Mouse (Mus musculus): ENCODE data around the gene Fbxw7.

Gene Fbxw7

DNA sequence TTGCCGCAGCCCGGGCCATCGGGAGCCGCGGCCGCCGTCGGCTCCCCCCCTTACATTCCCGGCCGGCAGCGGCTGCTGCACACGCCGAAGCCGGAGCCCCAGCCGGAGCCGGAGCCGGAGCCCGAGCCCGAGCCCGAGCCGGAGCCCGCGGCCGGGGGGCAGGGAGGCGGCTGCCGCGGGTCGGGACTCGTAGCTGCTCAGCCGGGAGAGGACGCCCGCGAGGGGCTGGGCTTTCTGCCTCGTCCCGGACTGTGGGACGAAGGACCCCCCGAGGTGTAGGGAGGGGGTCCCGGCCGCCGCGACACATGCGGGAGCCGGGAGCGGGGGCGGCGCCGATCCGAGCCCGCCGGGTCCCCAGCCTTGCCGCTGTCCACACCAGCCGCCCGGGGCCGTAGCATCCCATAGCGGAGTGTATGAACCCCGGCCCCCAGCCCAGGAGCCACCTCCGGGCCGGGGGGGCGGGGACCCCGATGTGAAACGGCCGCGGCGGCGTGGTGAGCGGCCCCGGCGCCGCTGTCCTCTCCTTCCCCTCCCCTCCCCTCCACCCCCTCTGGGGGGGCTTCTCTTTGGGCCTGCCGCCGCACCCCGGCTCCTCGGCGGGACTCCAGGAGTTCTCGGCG, at the start of gene Fbxw7:
TSS of gene Fbxw7 (plus strand) at position 507 of the 620 bp plus-strand sequence.
- peak; percentile 2 to 16 for DNase-seq (ENCODE audit: low spot score in 2 of 2)

- DNase-seq (ENCODE audit: low spot score in 2 of 2): no peak
Measured at GRCm38 (mm10) chr3:84768940-84769339, 46.1 kb upstream of the Fbxw7 start.

DNA sequence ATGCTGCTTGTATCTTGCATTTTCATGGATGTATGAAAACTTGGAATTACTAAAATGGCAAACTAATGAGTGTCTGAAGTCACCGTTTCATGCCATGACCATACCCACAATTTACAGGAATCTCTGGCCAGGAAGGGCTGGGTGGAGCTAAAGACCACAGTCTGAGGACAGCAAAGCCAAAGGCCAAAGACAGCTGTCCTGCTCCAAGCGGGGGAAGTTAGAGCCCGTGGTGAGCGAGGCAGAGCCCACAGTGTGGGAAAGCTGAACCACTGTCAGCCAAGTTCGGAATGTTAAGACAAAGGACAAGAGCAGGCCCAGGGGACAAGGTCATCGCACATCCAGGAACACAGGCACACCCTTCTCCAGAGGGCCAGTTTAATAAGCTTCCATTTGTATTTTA, 45.7 kb upstream of the Fbxw7 start:
- no peak for DNase-seq (ENCODE audit: low spot score in 2 of 2)

DNA sequence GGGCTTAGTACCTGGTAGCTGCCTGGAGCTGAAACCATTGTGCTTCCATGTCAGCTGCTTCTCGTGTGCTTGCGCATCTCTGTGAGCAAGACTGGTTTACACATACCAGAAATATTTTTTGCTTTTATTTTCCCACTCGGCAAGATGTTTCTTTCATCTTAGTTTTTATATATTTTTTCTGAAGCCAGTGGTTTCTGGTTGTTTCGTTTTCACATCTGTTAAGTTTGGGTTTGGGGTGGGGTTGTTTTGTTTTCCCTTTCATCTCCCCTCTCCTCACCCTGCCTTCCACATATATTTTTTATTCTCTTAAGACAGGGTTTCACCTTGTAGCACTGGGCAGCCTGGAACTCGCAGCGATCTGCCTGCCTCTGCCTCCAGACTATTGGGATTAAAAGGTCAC, 44.5 kb upstream of the Fbxw7 start:
- DNase-seq (ENCODE audit: low spot score in 2 of 2): no peak

DNA sequence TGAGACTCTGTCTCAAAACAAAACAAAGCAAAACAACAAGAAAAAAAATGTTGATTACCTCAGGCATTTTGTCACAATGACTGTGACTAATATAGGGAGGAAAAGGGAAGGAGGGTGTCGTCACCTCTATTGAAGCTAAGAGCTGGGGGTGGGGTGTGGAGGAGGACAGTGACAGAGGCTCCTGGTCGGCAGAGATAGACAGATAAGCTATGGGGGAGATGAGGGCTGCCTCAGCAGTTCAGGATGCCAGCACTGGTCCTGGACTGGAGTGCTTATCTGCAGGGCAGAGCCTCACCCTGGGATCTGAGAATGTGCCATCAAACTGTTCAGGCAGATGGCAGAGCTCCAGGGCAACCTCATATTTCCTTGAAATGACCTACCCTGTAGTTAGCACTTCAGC, 43.1 kb upstream of the Fbxw7 start:
- DNase-seq (ENCODE audit: low spot score in 2 of 2): peak; percentile 12 to 15

DNA sequence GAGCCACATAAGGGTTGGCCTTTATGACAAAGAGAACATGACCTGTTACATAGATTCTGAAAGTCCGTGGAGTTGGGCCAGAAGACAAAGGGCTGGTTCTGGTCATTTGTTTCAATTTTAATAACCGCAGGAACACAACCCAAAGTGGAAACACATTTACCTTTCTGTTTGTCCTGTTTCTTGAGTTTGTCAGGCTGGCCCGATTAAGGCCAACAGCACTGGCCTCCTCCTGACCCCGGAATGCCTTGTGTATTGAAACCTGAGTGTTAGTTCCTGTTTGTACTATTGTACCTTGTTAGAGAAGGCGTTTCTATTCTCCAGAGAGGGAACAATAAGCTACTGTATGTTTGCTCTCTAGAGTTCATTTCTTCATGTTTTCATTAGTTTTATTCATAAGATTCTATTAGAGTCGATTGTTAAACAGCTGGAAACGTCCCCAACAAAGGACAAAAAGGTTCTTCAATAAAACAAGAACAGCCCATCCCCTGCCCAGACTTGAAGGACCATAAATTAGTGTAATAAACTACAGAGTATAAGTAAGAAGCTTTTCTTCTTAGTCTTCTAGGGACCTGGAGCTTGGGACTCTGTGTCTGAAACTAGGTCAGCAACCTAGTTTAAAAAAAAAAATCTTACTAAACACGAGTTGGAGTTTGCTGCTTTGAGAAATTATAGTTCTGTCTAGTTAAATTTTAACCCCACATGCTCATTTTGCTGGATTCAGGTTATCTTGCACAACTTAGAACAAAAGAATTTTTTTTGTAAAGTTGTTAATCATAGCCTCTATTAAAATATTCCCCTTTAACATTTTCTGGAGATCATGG, 40.6 kb upstream of the Fbxw7 start:
- no peak for DNase-seq (ENCODE audit: low spot score in 2 of 2)

GRCm38 (mm10) chr3:84775067-84775423, 40.0 kb upstream of the Fbxw7 start:
- no peak for DNase-seq (ENCODE audit: low spot score in 2 of 2)

DNA sequence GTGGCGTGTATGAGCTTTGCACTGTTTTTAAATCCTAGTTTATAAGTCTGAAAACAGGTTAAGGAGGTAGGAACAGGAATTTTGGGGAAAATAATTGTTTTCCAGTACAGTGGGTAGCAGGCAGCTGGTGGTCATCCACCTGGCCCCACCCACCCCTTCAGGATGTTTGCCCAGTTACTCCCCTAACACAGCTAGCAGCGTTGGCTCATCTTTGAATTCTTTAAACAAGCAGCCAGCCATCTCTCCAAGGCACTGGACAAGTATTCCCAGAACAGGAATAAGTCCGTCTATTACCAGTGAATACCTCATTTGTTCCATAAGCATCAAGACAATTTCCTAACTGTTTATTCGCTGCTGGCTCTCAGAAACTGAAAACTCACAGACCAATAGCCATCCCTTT, 39.5 kb upstream of the Fbxw7 start:
- DNase-seq (ENCODE audit: low spot score in 2 of 2): no peak

DNA sequence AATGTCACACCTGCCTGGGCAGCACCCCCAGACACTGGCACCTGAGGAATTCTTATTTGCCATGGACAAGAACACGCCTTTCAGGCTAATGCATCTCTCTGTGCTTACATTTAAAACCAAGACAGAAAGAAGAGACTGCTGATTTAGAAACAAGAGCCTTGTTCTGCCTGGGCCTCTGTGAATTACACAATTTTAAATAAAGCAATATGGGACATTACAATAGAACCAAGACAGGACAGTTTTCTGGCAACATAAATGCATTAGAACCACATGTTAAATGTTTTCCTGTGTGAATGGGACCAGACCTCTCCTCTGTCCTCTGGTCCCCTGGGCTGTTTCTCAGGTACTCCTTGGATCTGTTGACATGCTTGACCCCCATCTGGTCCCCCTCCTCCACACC, 39.0 kb upstream of the Fbxw7 start:
- DNase-seq (ENCODE audit: low spot score in 2 of 2): no peak

DNA sequence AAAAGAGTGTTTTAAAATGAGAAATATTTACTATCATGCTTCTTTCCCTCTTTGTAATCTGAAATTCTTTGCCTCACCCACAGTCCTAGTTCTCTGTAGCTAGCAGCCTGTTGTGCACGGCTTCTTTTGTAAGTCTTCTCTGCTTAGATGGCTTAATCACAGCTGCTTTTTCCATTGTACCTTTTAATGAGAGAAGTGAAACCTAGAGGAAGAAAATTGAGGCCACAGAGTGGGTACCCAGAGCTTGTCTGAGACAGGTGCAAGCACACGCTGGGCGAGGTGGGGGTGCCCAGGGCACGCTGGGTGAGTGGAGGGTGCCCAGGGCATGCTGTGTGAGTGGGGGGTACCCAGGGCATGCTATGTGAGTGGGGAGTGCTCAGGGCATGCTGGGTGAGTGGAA, 27.2 kb upstream of the Fbxw7 start:
- DNase-seq (ENCODE audit: low spot score in 2 of 2): no peak

GRCm38 (mm10) chr3:84804036-84804435, 11.0 kb upstream of the Fbxw7 start:
- no peak for DNase-seq (ENCODE audit: low spot score in 2 of 2)

GRCm38 (mm10) chr3:84806206-84806605, 8.9 kb upstream of the Fbxw7 start:
- no peak for DNase-seq (ENCODE audit: low spot score in 2 of 2)

GRCm38 (mm10) chr3:84807826-84808225, 7.2 kb upstream of the Fbxw7 start:
- DNase-seq (ENCODE audit: low spot score in 2 of 2): no peak

DNA sequence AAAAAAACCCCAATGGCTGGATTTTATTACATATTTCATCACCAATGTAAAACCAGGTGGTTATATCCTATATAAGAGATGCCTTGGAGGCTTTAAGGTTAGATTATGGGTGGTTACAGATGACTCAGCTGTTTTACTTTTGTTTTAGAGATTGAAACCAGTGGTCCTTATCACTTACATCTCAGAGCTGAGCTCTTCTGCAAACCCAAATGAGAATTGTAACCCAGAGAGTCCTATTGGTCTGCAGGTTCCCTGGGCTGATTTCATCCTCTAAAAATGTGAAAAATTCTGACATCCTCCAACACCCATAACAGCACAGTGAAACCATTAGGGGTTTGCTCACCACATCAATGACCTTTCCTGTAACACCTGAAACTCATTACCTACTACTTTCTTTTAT, 6.2 kb upstream of the Fbxw7 start:
- no peak for DNase-seq (ENCODE audit: low spot score in 2 of 2)

DNA sequence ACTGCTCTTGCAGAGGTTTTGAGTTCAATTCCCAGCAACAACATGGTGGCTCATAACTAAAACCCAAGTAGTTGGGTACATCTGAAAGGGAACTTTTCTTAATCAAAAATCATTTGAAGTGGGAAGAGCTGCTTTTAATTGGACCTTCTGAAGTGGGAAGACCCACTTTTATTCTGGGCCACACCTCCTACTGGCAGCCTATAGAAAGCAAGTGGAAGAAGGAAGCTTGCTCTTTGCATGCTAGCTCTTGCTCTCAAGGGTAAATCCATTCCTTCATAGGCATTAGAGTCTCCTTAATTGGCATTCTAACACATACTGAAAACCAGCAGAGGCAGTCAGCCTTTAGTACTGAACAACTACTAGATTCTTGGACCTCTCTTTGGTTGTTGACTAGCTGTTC, 4.3 kb upstream of the Fbxw7 start:
- no peak for DNase-seq (ENCODE audit: low spot score in 2 of 2)

DNA sequence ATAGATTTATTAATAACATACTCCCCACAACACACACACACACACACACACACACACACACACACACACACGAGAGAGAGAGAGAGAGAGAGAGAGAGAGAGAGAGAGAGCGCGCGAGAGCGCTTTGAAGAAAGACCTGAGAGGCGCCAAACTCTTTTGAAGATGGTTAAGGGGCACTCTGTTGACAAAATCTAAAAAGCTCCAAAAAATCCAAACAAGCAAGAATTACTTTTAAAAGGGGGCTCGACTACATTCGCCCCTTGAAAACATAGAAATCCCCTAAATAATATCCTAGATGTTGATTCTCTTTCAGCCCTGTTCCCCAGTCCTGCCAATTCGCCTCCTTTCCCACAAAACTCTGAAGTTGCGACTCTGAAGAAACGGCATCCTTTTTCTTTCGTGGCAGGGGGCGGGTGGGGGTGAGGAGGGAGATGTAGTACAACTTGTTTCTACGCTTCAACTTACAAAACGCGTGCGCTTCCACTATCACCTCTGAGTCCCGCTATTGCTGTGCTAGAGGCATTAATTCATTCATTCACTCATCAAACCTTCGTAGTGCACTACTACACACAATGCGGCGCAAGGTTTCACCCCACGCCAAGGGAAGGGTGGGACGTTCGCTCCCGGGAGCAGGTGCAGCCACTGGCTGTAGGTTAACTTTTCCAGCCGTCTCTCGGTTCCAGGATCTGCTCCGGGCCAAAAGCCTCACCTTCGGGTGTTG, 1.5 kb upstream of the Fbxw7 start:
- no peak for DNase-seq (ENCODE audit: low spot score in 2 of 2)

GRCm38 (mm10) chr3:84814157-84814761, 809 bp upstream of the Fbxw7 start:
- peak; percentile 99 for DNase-seq (ENCODE audit: low spot score in 2 of 2)

- peak; percentile 13 to 19 for DNase-seq (ENCODE audit: low spot score in 2 of 2)
Measured at GRCm38 (mm10) chr3:84815461-84815860, 393 bp downstream of the Fbxw7 start.

GRCm38 (mm10) chr3:84816951-84817350, 1.9 kb downstream of the Fbxw7 start:
- DNase-seq (ENCODE audit: low spot score in 2 of 2): no peak

DNA sequence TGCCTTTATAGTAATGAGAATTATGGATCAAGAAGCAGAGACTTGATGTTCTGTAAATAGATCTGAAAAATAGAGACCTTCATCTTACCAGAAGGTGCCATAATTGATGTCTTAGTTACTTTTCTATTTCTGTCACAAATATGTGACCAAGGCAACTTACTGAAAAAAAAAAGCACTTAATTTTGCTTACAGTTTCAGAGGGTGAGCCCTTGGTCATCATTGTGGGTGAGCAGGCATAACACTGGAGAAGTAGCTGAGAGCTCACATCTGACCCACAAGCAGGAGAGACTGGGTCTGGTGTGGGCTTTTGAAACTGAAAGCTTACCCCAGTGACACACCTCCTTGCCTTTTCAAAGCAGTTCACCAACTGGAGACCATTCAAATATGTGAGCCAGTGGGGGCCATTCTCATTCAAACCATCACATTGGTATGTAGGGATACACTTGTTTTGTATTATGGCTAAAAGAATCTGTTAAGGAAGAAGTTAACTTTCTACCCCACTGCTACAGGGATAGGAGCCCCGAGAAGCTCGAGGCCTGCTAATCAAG, 5.7 kb downstream of the Fbxw7 start:
- no peak for DNase-seq (ENCODE audit: low spot score in 2 of 2)

GRCm38 (mm10) chr3:84825990-84826389, 10.9 kb downstream of the Fbxw7 start:
- no peak for DNase-seq (ENCODE audit: low spot score in 2 of 2)

GRCm38 (mm10) chr3:84826405-84826804, 11.3 kb downstream of the Fbxw7 start:
- peak in 1 of 2 experiments; percentile 10 for DNase-seq (ENCODE audit: low spot score in 2 of 2)

Measured in heart, adult 9 months (tissue).